7 mouse cellular contexts compared by ENCODE assay signal in the genomic region with DNA sequence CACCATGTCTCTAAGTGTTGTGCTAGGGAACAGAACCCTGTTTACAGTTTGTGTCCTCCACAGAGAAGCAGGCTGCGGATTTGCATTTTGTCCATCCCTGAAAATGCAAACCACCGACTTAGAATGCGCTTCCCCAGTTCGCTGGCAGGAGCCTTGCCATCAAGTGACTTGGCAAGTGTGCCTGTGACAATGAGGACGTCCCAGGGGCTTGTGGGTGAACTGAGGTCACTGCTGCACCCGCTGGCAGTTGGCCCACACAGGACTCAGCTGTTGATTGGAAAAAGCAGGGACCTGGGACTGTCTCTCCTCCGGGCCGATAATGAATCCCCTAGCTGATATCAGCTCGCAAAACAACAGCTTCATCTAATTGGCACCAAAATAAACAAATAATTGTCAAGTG. TPM values are rescaled to one million over a fixed set of nuclear protein-coding genes. Genes with fewer than 3 reads are reported as not detected.
A peak's percentile ranks its signal among the peaks of the same experiment; 100 is the strongest.
DNase-seq lines count a peak whose midpoint lies in the region; TF ChIP-seq lines count a peak whose summit lies in the region.

No protein-coding gene starts in this region.

- no peak for TF ChIP-seq CTCF in brain, embryonic 14.5 days (IDR thresholded peaks at IDR 0.05; ENCODE audit: borderline replicate concordance, extremely low read depth, insufficient read depth, insufficient read length)

- H3K9me3 ChIP-seq in limb, embryonic 10.5 days (replicated peaks): no peaks in the 10 kb centered on the region

- WGBS in limb, embryonic 10.5 days: 61% methylated on average over 9 of the region's 9 CpGs

- DNase-seq in adrenal gland, postnatal 25 days: peak; percentile 52
- peak; percentile 85 for DNase-seq in brain, embryonic 14.5 days (ENCODE audit: low read depth)
- DNase-seq in gastrocnemius, adult 8-10 months (ENCODE audit: low spot score in 2 of 2): peak; percentile 20 to 35
- DNase-seq in kidney, adult 9 months: peak; percentile 31
- DNase-seq in limb, embryonic 10.5 days (ENCODE audit: low spot score): no peak
- no peak for DNase-seq in natural killer cell, adult 2 months (ENCODE audit: low spot score in 2 of 2)
- DNase-seq in urinary bladder, adult 2 months (ENCODE audit: low spot score): no peak

- peaks cover 14% of the 10 kb centered on the region for H3K36me3 ChIP-seq in limb, embryonic 10.5 days

- no peaks in the 10 kb centered on the region for H3K27me3 ChIP-seq in limb, embryonic 10.5 days (ENCODE audit: low read depth, poor library complexity, severe bottlenecking)

- H3K4me3 ChIP-seq in limb, embryonic 10.5 days: no peak overlapping the region

- H3K4me1 ChIP-seq in limb, embryonic 10.5 days: peaks cover 12% of the 10 kb centered on the region; the same call in 1 of the 2 replicates

- TF ChIP-seq POLR2A in brain, embryonic 14.5 days (IDR thresholded peaks at IDR 0.05; ENCODE audit: borderline replicate concordance, extremely low read depth, insufficient read depth, insufficient read length, poor library complexity, severe bottlenecking): no peak

- 0 out of 2 replicates have a peak overlapping the region, but pooled peaks have one; percentile 53 for H3K27ac ChIP-seq in limb, embryonic 10.5 days

RNA-seq across cellular contexts. Expression of a gene that starts 30.4 kb away (rescaled TPM):
- 2.2 and 3.2 TPM in 2 replicates for total RNA-seq in adrenal gland, postnatal 25 days (2021)
- polyA plus RNA-seq in brain, embryonic 14.5 days (2012; rRNA removed): 0.19 and 1.00 TPM in 2 replicates
- total RNA-seq in gastrocnemius, adult 8-10 months (2022): 1 to 10 TPM; 2.9 to 6.4 (median 5.8) TPM
- polyA plus RNA-seq in limb, embryonic 10.5 days (2016; fragmentation: Nextera tagmentation; extraction: Ambion mirVana): 7.0 and 7.1 TPM in 2 replicates
- 3.4 and 10.0 TPM in 2 replicates for polyA plus RNA-seq in urinary bladder, adult 2 months (2012; rRNA removed)

Comparison
In these comparisons a context has a peak if more than half of its experiments do, and no peak if none do; other contexts are left out.
1. DNase-seq: peak in adrenal gland, postnatal 25 days (single experiment), brain, embryonic 14.5 days (single experiment), gastrocnemius, adult 8-10 months (2 of 2) and kidney, adult 9 months (single experiment); none in limb, embryonic 10.5 days (single experiment), natural killer cell, adult 2 months (0 of 2) and urinary bladder, adult 2 months (single experiment).